Mouse (Mus musculus) ES-Bruce4 (cell line): Measurements from ENCODE around the gene Stim1. TPM values are rescaled to one million over a fixed set of nuclear protein-coding genes. Genes with fewer than 3 reads are reported as not detected.

ENCODE experiments used
- H3K27ac ChIP-seq: 2 replicates; pipeline ENCODE4 v1.5.1; 2012; ENCODE audit warnings: low read length, inconsistent platforms; ENCODE audit not compliant: insufficient read depth
- H3K27me3 ChIP-seq: 2 replicates; pipeline ENCODE4 v1.6.1; 2012; ENCODE audit warnings: mild to moderate bottlenecking, low read length, inconsistent platforms; ENCODE audit not compliant: control insufficient read depth, poor library complexity, insufficient read depth, severe bottlenecking
- H3K36me3 ChIP-seq: 2 replicates; pipeline ENCODE4 v1.6.1; 2012; ENCODE audit warnings: inconsistent platforms, mild to moderate bottlenecking, low read length, moderate library complexity; ENCODE audit not compliant: control insufficient read depth, poor library complexity, insufficient read depth, severe bottlenecking
- H3K4me1 ChIP-seq: one replicate; pipeline ENCODE4 v1.8.1; 2011; ENCODE audit warnings: low read length; ENCODE audit not compliant: control insufficient read depth, insufficient read depth
- H3K4me3 ChIP-seq: 2 replicates; pipeline ENCODE4 v1.5.1; 2011; ENCODE audit warnings: low read depth, mild to moderate bottlenecking, low read length
- H3K9ac ChIP-seq: 2 replicates; pipeline ENCODE4 v1.6.1; 2012; ENCODE audit warnings: low read depth, mild to moderate bottlenecking, inconsistent platforms; ENCODE audit not compliant: poor library complexity, severe bottlenecking
- H3K9me3 ChIP-seq: replicated peaks from 2 replicates; pipeline ENCODE4 v1.6.1; 2012; ENCODE audit warnings: mild to moderate bottlenecking, low read length, inconsistent platforms; ENCODE audit not compliant: control insufficient read depth, poor library complexity, insufficient read depth, severe bottlenecking
- CTCF ChIP-seq: IDR thresholded peaks from one replicate; pipeline ENCODE4 v1.8.1; 2011; ENCODE audit warnings: low read depth, low read length
- EP300 ChIP-seq: IDR thresholded peaks from 2 replicates; pipeline ENCODE4 v1.6.1; 2011; ENCODE audit warnings: low read depth, low read length; ENCODE audit not compliant: insufficient read depth
- POLR2A ChIP-seq: IDR thresholded peaks from one replicate; pipeline ENCODE4 v1.8.1; 2011; ENCODE audit warnings: low read length; ENCODE audit not compliant: insufficient read depth
- polyA plus RNA-seq: library from polyadenylated mRNA; stranded (reverse); fragments of >200 nt; gene quantifications from 2 replicates; pipeline ENCODE4 v1.2.4, GENCODE M21; 2011; ENCODE audit warnings: low read depth; ENCODE audit not compliant: missing spikeins, insufficient read depth, insufficient read length

Gene Stim1
- polyA plus RNA-seq, 1 experiment: 26.0 TPM

DNA sequence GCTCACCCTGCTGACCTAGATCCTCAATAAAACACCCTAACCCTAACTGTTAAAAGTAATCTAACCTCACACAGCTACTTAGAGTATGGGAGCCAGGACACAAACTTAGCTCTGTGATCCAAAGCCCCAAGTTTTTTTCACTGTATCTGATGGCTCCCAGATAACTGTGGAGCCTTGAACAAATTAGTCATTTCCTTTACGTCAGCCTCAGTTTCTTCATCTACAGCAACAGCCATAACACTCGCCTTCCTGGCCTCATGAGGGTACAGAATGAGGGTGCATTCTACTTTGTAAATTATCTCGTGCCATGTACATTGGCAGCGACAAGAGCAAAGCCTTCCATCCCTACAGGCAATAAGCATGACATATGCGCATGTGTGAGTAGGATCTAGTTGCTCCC lies 25.2 kb upstream of the Stim1 start:
- Histone ChIP-seq H3K36me3 (peaks cover 2% of the 10 kb centered on the region; the same call in 1 of the 2 replicates), H3K9me3 (no peaks in the 10 kb centered on the region), H3K9ac (no peak overlapping the region), H3K27ac (no peak overlapping the region), H3K4me3 (no peak overlapping the region), H3K4me1 (peaks cover 7% of the 10 kb centered on the region), H3K27me3 (no peaks in the 10 kb centered on the region)
- no peak for TF ChIP-seq POLR2A
- no peak for TF ChIP-seq CTCF
- TF ChIP-seq EP300: no peak

DNA sequence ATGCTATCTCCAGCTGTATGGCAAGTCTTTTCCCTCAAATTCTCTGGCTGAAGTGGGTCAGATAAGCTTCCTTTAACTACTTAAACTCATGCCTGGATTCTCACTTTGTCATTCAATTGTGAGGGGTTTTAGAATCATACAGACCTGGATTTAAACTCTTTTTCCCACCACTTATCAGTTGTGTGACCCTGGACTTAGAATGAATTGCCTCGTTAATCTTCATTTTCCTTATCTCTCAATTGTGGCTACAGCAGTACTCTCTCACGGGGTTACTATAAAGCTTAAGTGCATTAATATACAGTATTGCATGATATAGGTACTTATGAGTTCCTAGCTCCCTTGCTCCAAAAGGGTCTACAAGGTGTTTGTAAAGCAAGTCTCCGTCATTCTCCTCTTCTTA lies 24.7 kb upstream of the Stim1 start:
- peaks cover 7% of the 10 kb centered on the region for H3K4me1 ChIP-seq
- TF ChIP-seq EP300 (no peak), CTCF (no peak), POLR2A (no peak)
- no peak overlapping the region for H3K9ac ChIP-seq
- no peak overlapping the region for H3K4me3 ChIP-seq
- no peaks in the 10 kb centered on the region for H3K27me3 ChIP-seq
- H3K36me3 ChIP-seq: peaks cover 2% of the 10 kb centered on the region; the same call in 1 of the 2 replicates
- H3K9me3 ChIP-seq: no peaks in the 10 kb centered on the region
- H3K27ac ChIP-seq: no peak overlapping the region

DNA sequence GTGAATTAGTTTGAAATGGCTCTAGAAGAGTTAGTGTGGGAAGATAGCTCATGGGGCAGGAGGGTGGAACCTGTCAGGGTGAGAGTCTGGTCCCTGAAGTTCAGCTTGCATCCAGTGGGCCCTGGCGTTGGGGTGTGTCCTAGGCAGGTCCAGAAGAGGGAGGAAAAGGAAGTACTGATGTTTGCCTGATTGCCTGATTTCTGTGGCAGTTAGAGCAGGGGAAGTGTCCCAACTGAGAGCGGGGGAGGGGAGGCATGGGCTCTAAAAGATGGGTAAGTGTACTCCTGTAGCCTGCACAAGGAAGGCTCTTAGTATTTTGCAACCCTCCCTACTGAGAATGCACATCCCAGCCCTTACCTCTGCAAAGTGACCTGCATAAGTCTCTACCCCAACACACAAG lies 23.7 kb upstream of the Stim1 start:
- H3K36me3 ChIP-seq: peaks cover 2% of the 10 kb centered on the region; the same call in 1 of the 2 replicates
- H3K27me3 ChIP-seq: no peaks in the 10 kb centered on the region
- H3K4me3 ChIP-seq: no peak overlapping the region
- H3K9ac ChIP-seq: no peak overlapping the region
- H3K9me3 ChIP-seq: no peaks in the 10 kb centered on the region
- H3K27ac ChIP-seq: no peak overlapping the region
- TF ChIP-seq CTCF (no peak), EP300 (no peak)
- peaks cover 6% of the 10 kb centered on the region for H3K4me1 ChIP-seq

DNA sequence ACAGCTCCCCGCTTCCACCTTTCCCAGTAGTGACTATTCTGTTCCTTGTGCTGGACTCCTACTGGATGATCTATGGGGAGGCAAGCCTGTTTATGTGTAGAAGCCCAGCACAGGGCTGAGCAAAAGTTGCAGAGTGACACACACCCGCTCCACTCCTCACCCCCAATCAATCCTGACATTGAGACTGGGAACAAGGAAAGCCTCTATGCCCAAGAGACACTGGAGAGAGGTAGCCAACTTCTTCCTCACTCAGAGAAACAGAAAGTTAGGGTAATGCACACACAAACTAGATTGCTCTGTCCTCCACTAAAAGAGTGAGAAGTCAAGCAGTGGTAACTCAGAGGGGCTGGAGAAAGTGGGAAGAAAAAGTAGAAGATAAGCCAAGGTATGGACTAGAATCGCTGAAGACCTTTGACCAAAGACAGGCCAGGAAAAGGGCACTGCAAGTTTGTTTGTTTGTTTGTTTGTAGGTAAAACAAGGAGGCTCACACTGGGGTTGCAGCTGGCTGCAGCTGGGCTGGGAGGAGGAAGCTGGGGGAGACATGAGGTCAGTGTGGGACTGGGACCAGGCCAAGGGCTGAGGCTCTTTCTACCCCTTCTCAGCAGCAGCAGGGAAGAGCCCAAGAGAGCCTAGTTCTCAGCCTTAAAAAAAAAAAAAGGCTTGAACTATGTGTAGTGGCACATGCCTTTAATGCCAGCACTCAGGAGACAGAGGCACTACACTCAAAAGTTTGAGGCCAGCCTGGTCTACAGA lies 22.6 kb upstream of the Stim1 start:
- peaks cover 4% of the 10 kb centered on the region for H3K4me1 ChIP-seq
- no peak overlapping the region for H3K4me3 ChIP-seq
- H3K36me3 ChIP-seq: no peaks in the 10 kb centered on the region
- H3K27me3 ChIP-seq: no peaks in the 10 kb centered on the region
- H3K27ac ChIP-seq: no peak overlapping the region
- H3K9me3 ChIP-seq: no peaks in the 10 kb centered on the region
- no peak overlapping the region for H3K9ac ChIP-seq
- TF ChIP-seq EP300 (no peak), CTCF (no peak), POLR2A (no peak)

DNA sequence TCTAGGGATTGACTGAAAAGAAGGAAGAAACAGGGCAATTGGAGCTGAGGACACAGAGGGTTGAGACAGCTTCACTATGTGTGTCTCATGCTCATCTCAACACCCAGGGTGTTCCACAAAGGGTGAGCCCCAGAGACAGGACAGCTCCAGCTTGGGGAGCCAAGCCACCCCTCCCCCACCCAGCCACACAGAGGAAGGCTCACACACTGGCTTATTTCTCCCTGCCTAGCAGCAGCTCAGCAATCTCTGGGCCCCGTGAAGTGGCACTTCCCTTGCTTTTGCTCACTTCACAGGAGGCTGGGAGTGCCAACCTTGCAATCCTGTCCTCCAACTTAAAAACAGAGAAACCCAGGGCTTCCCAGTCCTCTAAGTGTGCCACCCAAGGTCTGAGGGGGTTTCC lies 21.8 kb upstream of the Stim1 start:
- peaks cover 4% of the 10 kb centered on the region for H3K4me1 ChIP-seq
- H3K27ac ChIP-seq: no peak overlapping the region
- H3K36me3 ChIP-seq: no peaks in the 10 kb centered on the region
- H3K9me3 ChIP-seq: no peaks in the 10 kb centered on the region
- no peaks in the 10 kb centered on the region for H3K27me3 ChIP-seq
- H3K4me3 ChIP-seq: no peak overlapping the region
- no peak overlapping the region for H3K9ac ChIP-seq
- TF ChIP-seq POLR2A (no peak), CTCF (no peak), EP300 (no peak)

DNA sequence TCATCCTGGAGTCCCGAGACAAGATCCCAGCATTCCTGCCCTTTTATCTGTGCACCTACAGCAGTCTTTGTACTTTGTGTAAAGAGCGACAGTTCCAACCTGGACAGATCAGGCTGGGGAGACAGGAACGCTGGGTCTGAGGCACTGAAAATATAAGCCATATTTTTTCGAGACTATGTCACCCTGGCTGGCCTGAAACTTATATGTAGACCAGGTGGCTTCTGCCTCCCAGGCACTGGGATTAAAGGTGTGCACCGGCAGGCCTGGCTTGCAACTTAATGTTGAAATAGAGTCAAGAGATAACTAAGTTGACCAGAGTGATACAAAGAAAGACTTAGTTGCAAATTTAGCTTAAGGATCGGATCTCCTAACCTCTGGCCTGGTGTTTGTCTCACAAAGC lies 21.3 kb upstream of the Stim1 start:
- H3K9me3 ChIP-seq: no peaks in the 10 kb centered on the region
- H3K27ac ChIP-seq: no peak overlapping the region
- no peak overlapping the region for H3K4me3 ChIP-seq
- H3K36me3 ChIP-seq: no peaks in the 10 kb centered on the region
- H3K4me1 ChIP-seq: peaks cover 4% of the 10 kb centered on the region
- no peaks in the 10 kb centered on the region for H3K27me3 ChIP-seq
- H3K9ac ChIP-seq: no peak overlapping the region
- no peak for TF ChIP-seq POLR2A
- no peak for TF ChIP-seq CTCF
- no peak for TF ChIP-seq EP300
